Mouse (Mus musculus) E14TG2a.4 (cell line): ENCODE data around the gene Kctd11.

Experiments used
- H3K27me3 ChIP-seq: 2 replicates; pipeline ENCODE4 v1.6.1; 2014; ENCODE audit warnings: low read length, control low read depth; ENCODE audit not compliant: insufficient read depth
- H3K36me3 ChIP-seq: 2 replicates; pipeline ENCODE4 v1.6.1; 2014; ENCODE audit warnings: low read length, control low read depth; ENCODE audit not compliant: insufficient read depth
- H3K4me1 ChIP-seq: replicated peaks from 2 replicates; pipeline ENCODE4 v1.6.1; 2014; ENCODE audit warnings: low read depth, low read length, control low read depth
- H3K4me3 ChIP-seq: replicated peaks from 2 replicates; pipeline ENCODE4 v1.5.1; 2014; ENCODE audit warnings: mild to moderate bottlenecking, low read length
- H3K9me3 ChIP-seq: 2 replicates; pipeline ENCODE4 v1.6.1; 2014; ENCODE audit warnings: low read length, control low read depth
- CTCF ChIP-seq: conservative IDR thresholded peaks from 2 replicates; pipeline ENCODE4 v1.5.1; 2014; ENCODE audit warnings: low read length
- NANOG ChIP-seq: IDR thresholded peaks from 2 replicates; pipeline ENCODE4 v1.6.1; 2014; ENCODE audit warnings: borderline replicate concordance, low read length, mixed read lengths
- POU5F1 ChIP-seq: IDR thresholded peaks from 2 replicates; pipeline ENCODE4 v1.6.1; 2014; ENCODE audit warnings: low read length, borderline replicate concordance

Kctd11 gene

DNA sequence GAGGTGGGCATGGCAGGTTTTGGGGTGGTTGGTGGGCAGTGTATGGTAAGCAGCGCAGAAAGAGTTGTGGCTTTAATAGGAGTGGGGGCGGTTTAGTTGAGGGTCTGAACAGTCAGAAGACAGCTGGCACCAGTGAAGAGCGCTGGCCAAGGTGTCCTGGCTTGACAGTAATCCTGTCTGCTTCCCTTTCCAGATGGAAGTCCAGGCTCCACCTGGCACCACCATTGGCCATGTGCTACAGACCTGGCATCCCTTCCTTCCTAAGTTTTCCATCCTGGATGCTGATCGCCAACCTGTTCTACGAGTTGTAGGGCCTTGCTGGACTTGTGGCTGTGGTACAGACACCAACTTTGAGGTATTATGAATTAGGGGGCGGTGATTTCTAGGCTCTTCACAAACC is 33.2 kb downstream of the Kctd11 start:
- Histone ChIP-seq H3K27me3 (peaks cover 22% of the 10 kb centered on the region), H3K4me3 (peak overlapping the region; percentile 86)
- no peak for TF ChIP-seq POU5F1
- TF ChIP-seq CTCF: no peak
- no peak for TF ChIP-seq NANOG

GRCm38 (mm10) chr11:69846738-69847688 is 34.2 kb downstream of the Kctd11 start:
- no peaks in the 10 kb centered on the region for H3K9me3 ChIP-seq

More for the DNA sequence above, 33.2 kb downstream of the Kctd11 start:
- peaks cover 51% of the 10 kb centered on the region for H3K36me3 ChIP-seq
- peaks cover 46% of the 10 kb centered on the region for H3K4me1 ChIP-seq
- no peaks in the 10 kb centered on the region for H3K9me3 ChIP-seq

GRCm38 (mm10) chr11:69846198-69846680 is 35.0 kb downstream of the Kctd11 start, which contains the start of gene Plscr3:
Plscr3 (plus strand) TSS chr11:69846376.
- H3K9me3 ChIP-seq: no peaks in the 10 kb centered on the region
- peaks cover 22% of the 10 kb centered on the region for H3K27me3 ChIP-seq
- peaks cover 37% of the 10 kb centered on the region for H3K4me1 ChIP-seq
- peaks cover 33% of the 10 kb centered on the region for H3K36me3 ChIP-seq
- TF ChIP-seq NANOG: no peak
- TF ChIP-seq POU5F1: no peak
- peak within 1 kb of the TSS; percentile 86 for H3K4me3 ChIP-seq

More at GRCm38 (mm10) chr11:69846738-69847688, 34.2 kb downstream of the Kctd11 start:
- Histone ChIP-seq H3K36me3 (peaks cover 41% of the 10 kb centered on the region), H3K27me3 (peaks cover 22% of the 10 kb centered on the region), H3K4me3 (peak overlapping the region; percentile 86), H3K4me1 (peaks cover 42% of the 10 kb centered on the region)
- TF ChIP-seq POU5F1: peak; percentile 23; the same call in 1 of the 2 replicates
- TF ChIP-seq NANOG: no peak

DNA sequence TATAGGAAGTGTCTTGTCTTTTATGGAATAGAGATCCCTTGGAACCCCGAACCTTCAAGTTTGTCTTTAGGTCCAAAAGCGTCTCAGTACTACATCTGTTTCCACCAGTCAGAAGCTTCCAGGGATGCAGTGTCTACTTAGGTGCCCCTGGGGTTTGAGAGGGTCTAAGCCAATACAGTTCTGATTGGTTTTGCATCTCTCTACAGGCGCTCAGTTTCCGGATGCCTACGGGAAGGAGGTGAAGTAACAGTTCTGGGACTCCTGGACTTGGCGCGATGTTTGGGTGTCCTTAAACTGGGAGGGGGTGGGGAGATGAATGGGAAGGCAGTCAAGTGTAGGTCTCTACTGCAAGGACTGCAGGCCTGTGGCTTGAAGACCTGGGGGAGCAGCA is 42.5 kb downstream of the Kctd11 start:
- Histone ChIP-seq H3K27me3 (peaks cover 34% of the 10 kb centered on the region), H3K4me3 (peak overlapping the region; percentile 85), H3K36me3 (peaks cover 12% of the 10 kb centered on the region), H3K9me3 (no peaks in the 10 kb centered on the region), H3K4me1 (peaks cover 39% of the 10 kb centered on the region)
- TF ChIP-seq POU5F1: no peak
- no peak for TF ChIP-seq NANOG
- TF ChIP-seq CTCF: no peak

- peaks cover 39% of the 10 kb centered on the region for H3K27me3 ChIP-seq
- TF ChIP-seq NANOG: no peak
- no peak for TF ChIP-seq POU5F1
- no peak for TF ChIP-seq CTCF
- peak within 1 kb of the TSS; percentile 85 for H3K4me3 ChIP-seq
- peaks cover 45% of the 10 kb centered on the region for H3K4me1 ChIP-seq
- peaks cover 12% of the 10 kb centered on the region for H3K36me3 ChIP-seq
- no peaks in the 10 kb centered on the region for H3K9me3 ChIP-seq
These were observed 43.1 kb downstream of the Kctd11 start, which contains the start of gene Tmem256 for GRCm38 (mm10) chr11:69837952-69838713. Tmem256 (plus strand) TSS chr11:69838514.

GRCm38 (mm10) chr11:69837604-69837951 is 43.6 kb downstream of the Kctd11 start, which contains the start of gene Nlgn2:
Nlgn2 (minus strand) TSS chr11:69837784.
- TF ChIP-seq NANOG: no peak
- TF ChIP-seq CTCF: no peak
- no peak for TF ChIP-seq POU5F1

DNA sequence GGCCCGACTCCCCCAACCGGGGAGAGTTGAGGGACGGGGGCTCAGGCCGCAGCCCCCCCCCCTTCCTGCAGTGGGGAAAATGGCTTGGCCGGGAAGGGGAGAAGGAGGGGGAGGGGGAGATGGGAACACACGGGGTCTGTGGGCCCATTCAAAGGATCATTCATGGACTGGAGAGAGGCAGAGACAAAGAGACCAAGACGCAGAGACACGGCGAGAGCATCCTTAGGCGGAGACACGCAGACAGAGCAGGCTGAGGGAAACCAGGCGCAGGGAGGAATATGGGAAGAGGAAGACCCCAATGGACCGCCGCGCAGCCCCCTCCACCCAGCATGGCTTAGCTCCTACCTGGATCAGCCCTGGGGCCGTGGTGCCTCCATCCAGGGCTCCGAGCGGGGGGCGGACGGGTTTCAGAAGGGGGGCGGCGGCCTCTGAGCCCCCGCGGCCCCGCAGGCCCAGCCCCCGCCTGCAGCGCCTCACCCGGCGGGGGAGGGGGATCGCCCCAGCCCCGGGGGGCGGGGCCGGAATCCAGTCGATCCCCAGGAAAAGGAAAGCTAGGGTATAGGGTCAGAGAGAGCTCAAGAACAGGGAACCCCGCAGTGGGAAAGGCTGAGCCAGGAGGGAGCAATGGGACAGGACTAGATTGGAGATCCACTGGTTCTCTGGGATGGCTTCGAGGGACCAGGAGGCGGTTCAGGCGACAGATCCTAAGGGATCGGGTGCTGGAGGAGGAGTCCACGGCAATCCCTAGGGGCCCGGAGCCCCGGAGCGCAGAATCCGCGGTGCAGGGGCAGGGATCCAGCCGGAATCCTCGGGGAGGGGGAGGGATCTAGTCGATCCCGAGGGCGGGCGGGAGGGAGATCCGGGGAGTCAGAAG is 44.3 kb downstream of the Kctd11 start:
- Histone ChIP-seq H3K27me3 (peaks cover 51% of the 10 kb centered on the region), H3K4me1 (peaks cover 45% of the 10 kb centered on the region), H3K9me3 (no peaks in the 10 kb centered on the region), H3K4me3 (peak overlapping the region; percentile 85), H3K36me3 (peaks cover 21% of the 10 kb centered on the region)
- TF ChIP-seq CTCF (no peak), POU5F1 (no peak), NANOG (no peak)

More at GRCm38 (mm10) chr11:69837604-69837951, 43.6 kb downstream of the Kctd11 start, which contains the start of gene Nlgn2:
- Histone ChIP-seq H3K27me3 (peaks cover 45% of the 10 kb centered on the region), H3K36me3 (peaks cover 15% of the 10 kb centered on the region), H3K4me3 (peak within 1 kb of the TSS; percentile 85), H3K4me1 (peaks cover 45% of the 10 kb centered on the region), H3K9me3 (no peaks in the 10 kb centered on the region)
